Mouse (Mus musculus): ENCODE data around the gene Pnmal2. TPM values are rescaled to one million over a fixed set of nuclear protein-coding genes. Genes with fewer than 3 reads are reported as not detected.

Gene Pnmal2
- not detected in 2 replicates for polyA plus RNA-seq (2012; ENCODE audit: insufficient read depth, low replicate concordance)

GRCm38 (mm10) chr7:16944061-16944807, at the start of gene Pnmal2:
Gene Pnmal2 (plus strand): TSS chr7:16944682.
- Histone ChIP-seq H3K4me3 (replicated peaks) (peak within 1 kb of the TSS; percentile 90), H3K9me3 (0 out of 2 replicates have a peak, but pooled peaks cover 4% of the 10 kb centered on the region), H3K27me3 (replicated peaks) (peaks cover 88% of the 10 kb centered on the region), H3K4me1 (peaks cover 51% of the 10 kb centered on the region), H3K36me3 (replicated peaks; ENCODE audit: low read length) (no peaks in the 10 kb centered on the region)
- no peak for TF ChIP-seq FLI1 (IDR thresholded peaks at IDR 0.05; ENCODE audit: low read length)

DNA sequence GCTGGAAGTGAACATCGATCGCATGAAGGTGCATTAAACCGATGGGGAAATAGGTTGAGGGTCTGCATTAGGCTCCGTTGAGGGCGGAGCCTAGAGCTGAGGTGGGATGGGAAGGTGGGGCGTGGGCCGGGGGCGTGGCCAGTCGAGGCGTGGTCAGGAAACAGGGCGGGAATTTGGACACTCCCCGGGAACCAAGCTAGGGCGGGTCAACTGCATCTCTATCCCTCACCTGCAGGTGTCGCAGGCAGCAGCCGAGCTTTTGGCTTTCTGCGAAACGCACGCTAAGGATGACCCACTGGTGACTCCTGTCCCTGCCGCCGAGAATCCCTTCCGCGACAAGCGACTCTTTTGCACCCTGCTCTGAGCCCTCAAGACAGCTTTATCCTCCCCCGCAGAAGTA, 49.5 kb upstream of the Pnmal2 start:
- peaks cover 81% of the 10 kb centered on the region for H3K4me1 ChIP-seq
- TF ChIP-seq GATA1 (IDR thresholded peaks at IDR 0.05; ENCODE audit: borderline replicate concordance, low read length) (no peak), FLI1 (IDR thresholded peaks at IDR 0.05; ENCODE audit: low read length) (no peak)
- no peaks in the 10 kb centered on the region for H3K36me3 ChIP-seq (replicated peaks; ENCODE audit: low read length)
- H3K9me3 ChIP-seq, result no peaks in the 10 kb centered on the region
- H3K27me3 ChIP-seq (replicated peaks), result peaks cover 32% of the 10 kb centered on the region
- H3K4me3 ChIP-seq (replicated peaks), result peak overlapping the region; percentile 89

- Histone ChIP-seq H3K9me3 (no peaks in the 10 kb centered on the region), H3K4me1 (peaks cover 86% of the 10 kb centered on the region), H3K36me3 (replicated peaks; ENCODE audit: low read length) (no peaks in the 10 kb centered on the region), H3K4me3 (replicated peaks) (peak overlapping the region; percentile 89), H3K27me3 (replicated peaks) (peaks cover 30% of the 10 kb centered on the region)
- no peak for TF ChIP-seq FLI1 (IDR thresholded peaks at IDR 0.05; ENCODE audit: low read length)
- TF ChIP-seq GATA1 (IDR thresholded peaks at IDR 0.05; ENCODE audit: borderline replicate concordance, low read length), result no peak
Observed at GRCm38 (mm10) chr7:16895511-16895910, 49.0 kb upstream of the Pnmal2 start.

DNA sequence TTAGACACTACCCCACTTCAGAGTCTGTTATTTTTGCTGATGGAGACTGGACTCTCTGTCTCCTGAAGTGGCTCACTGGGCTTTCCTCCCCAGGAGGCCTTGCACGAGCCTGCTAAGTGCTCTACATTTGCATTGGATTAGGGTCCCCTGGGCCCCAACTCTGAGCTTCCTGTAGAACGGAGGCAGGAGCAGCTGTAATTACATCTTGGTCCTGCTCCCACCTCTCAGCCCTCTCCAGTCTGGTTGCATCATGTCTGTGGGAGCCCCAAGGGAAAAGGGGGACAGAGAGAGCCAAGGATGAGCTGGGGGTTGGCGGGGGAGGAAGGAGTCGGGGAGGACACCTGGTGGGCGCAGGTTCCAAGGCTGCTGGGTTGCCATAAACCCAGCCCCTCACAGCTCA, 44.0 kb upstream of the Pnmal2 start:
- peaks cover 87% of the 10 kb centered on the region for H3K4me1 ChIP-seq
- peaks cover 2% of the 10 kb centered on the region for H3K36me3 ChIP-seq (replicated peaks; ENCODE audit: low read length)
- H3K4me3 ChIP-seq (replicated peaks), result no peak overlapping the region
- H3K9me3 ChIP-seq, result no peaks in the 10 kb centered on the region
- no peaks in the 10 kb centered on the region for H3K27me3 ChIP-seq (replicated peaks)
- TF ChIP-seq GATA1 (IDR thresholded peaks at IDR 0.05; ENCODE audit: borderline replicate concordance, low read length) (no peak), FLI1 (IDR thresholded peaks at IDR 0.05; ENCODE audit: low read length) (no peak)

DNA sequence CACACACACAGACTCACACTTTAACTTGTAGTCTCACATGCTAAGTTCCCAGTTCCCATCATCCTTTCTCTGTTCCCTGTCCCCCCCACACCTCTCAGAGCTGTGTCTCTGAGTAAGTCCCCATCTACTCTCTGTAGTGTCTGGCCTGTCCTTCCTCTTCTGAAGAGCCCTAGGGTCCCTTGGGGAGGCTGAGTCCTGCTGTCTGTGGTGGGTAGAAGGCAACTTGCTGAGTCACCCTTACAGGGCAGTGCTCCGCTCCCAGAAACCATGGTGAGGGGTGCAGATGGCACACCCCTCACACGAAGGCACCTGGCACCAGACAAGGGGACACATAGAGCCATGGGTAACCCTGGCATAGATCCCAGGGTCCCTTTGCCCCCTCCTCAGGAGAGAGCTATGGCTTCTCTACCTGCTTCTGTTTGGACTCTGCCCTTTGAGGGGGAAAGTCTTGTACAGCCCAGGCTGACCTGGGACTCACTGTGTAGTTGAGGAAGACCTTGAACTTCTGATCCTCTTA, 41.0 kb upstream of the Pnmal2 start:
- Histone ChIP-seq H3K4me1 (peaks cover 100% of the 10 kb centered on the region), H3K9me3 (no peaks in the 10 kb centered on the region), H3K27me3 (replicated peaks) (no peaks in the 10 kb centered on the region), H3K36me3 (replicated peaks; ENCODE audit: low read length) (peaks cover 22% of the 10 kb centered on the region), H3K4me3 (replicated peaks) (peak overlapping the region; percentile 87)
- no peak for TF ChIP-seq FLI1 (IDR thresholded peaks at IDR 0.05; ENCODE audit: low read length)
- TF ChIP-seq GATA1 (IDR thresholded peaks at IDR 0.05; ENCODE audit: borderline replicate concordance, low read length), result no peak

GRCm38 (mm10) chr7:16904120-16904675, 40.3 kb upstream of the Pnmal2 start:
- Histone ChIP-seq H3K4me1 (peaks cover 100% of the 10 kb centered on the region), H3K36me3 (replicated peaks; ENCODE audit: low read length) (peaks cover 29% of the 10 kb centered on the region), H3K9me3 (no peaks in the 10 kb centered on the region), H3K4me3 (replicated peaks) (peak overlapping the region; percentile 87), H3K27me3 (replicated peaks) (no peaks in the 10 kb centered on the region)
- TF ChIP-seq FLI1 (IDR thresholded peaks at IDR 0.05; ENCODE audit: low read length), result no peak
- no peak for TF ChIP-seq GATA1 (IDR thresholded peaks at IDR 0.05; ENCODE audit: borderline replicate concordance, low read length)

DNA sequence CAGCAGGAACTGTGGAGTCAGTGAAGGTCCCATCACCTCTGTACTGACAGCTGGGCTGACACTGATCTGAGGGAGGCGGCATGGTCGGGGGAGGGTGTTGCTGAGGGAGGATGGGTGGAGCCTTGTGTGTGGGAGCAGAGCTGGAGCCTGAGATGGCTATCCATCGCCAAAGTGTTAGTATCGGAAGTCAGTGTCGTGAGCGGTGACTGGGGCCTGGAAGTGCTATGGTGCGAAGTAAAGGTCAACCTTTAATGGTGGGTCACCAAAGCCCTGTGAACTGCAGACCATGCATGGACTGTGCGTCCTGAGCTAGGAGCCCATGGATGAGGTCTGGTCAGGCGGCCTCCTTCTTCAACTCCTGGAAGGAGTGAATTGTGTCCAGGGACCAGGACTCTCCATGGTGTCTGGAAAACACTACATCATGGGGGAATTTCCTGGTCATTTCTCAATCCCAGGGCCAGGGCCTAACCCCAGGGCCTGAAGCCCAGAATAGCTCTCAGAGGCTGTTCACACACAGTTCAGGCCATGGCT, 38.9 kb upstream of the Pnmal2 start:
- no peaks in the 10 kb centered on the region for H3K27me3 ChIP-seq (replicated peaks)
- H3K4me1 ChIP-seq, result peaks cover 100% of the 10 kb centered on the region
- H3K4me3 ChIP-seq (replicated peaks), result peak overlapping the region; percentile 94
- TF ChIP-seq FLI1 (IDR thresholded peaks at IDR 0.05; ENCODE audit: low read length) (no peak), GATA1 (IDR thresholded peaks at IDR 0.05; ENCODE audit: borderline replicate concordance, low read length) (no peak)
- H3K36me3 ChIP-seq (replicated peaks; ENCODE audit: low read length), result peaks cover 42% of the 10 kb centered on the region
- H3K9me3 ChIP-seq, result no peaks in the 10 kb centered on the region

DNA sequence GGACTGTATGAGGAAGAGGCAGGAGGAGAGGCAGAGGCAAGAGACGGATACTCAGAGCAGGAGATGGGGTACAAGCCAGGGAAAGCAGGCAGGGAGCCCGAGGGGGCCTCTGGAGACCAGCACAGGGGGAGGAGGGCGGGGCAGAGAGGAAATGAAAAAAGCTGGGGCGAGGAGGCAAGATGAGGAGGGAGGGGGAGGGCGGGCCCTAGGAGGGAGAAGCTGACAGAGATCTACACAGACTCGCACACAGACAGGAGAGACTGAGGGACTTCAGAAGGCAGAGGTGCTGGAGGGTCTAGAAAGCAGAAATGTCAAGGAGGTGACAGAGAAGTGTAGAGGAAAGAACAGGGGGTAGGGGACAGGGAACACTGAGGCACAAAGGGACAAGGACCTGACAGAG, 38.2 kb upstream of the Pnmal2 start, which contains the start of gene Ptgir:
TSS of gene Ptgir (plus strand) at position 210 of the 400 bp plus-strand sequence.
- Histone ChIP-seq H3K4me1 (peaks cover 100% of the 10 kb centered on the region), H3K36me3 (replicated peaks; ENCODE audit: low read length) (peaks cover 49% of the 10 kb centered on the region), H3K9me3 (no peaks in the 10 kb centered on the region), H3K27me3 (replicated peaks) (no peaks in the 10 kb centered on the region), H3K4me3 (replicated peaks) (peak within 1 kb of the TSS; percentile 94)
- TF ChIP-seq GATA1 (IDR thresholded peaks at IDR 0.05; ENCODE audit: borderline replicate concordance, low read length), result no peak
- TF ChIP-seq FLI1 (IDR thresholded peaks at IDR 0.05; ENCODE audit: low read length), result no peak

DNA sequence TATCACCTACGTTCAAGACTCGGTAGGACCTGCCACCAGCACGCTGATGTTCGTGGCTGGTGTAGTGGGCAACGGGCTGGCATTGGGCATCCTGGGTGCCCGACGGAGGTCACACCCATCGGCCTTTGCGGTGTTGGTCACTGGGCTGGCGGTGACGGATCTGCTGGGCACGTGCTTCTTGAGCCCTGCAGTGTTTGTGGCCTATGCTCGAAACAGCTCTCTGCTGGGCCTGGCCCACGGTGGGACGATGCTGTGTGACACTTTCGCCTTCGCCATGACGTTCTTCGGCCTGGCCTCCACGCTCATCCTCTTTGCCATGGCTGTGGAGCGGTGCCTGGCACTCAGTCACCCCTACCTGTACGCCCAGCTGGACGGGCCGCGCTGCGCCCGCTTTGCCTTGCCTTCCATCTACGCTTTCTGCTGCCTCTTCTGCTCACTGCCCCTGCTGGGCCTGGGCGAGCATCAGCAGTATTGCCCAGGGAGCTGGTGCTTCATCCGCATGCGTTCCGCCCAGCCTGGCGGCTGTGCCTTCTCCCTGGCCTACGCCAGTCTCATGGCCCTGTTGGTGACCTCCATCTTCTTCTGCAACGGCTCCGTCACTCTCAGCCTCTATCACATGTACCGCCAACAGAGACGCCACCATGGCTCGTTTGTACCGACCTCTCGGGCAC, 37.5 kb upstream of the Pnmal2 start:
- H3K4me3 ChIP-seq (replicated peaks), result peak overlapping the region; percentile 94
- H3K36me3 ChIP-seq (replicated peaks; ENCODE audit: low read length), result peaks cover 55% of the 10 kb centered on the region
- H3K4me1 ChIP-seq, result peaks cover 100% of the 10 kb centered on the region
- TF ChIP-seq GATA1 (IDR thresholded peaks at IDR 0.05; ENCODE audit: borderline replicate concordance, low read length), result no peak
- no peak for TF ChIP-seq FLI1 (IDR thresholded peaks at IDR 0.05; ENCODE audit: low read length)
- H3K9me3 ChIP-seq, result no peaks in the 10 kb centered on the region
- no peaks in the 10 kb centered on the region for H3K27me3 ChIP-seq (replicated peaks)

All from megakaryocyte, embryonic 14.5 days (primary cell).